Mouse (Mus musculus): Measurements from ENCODE around the gene Eif3d.

The Eif3d gene

GRCm38 (mm10) chr15:77916851-77917544 lies 53.6 kb downstream of the Eif3d start:
- peak; percentile 98 for DNase-seq

GRCm38 (mm10) chr15:77915287-77915686 lies 55.3 kb downstream of the Eif3d start:
- DNase-seq, result peak; percentile 87

GRCm38 (mm10) chr15:77914507-77914906 lies 56.1 kb downstream of the Eif3d start:
- DNase-seq, result peak; percentile 88

- DNase-seq, result no peak
Observed at GRCm38 (mm10) chr15:77913054-77913453, 57.6 kb downstream of the Eif3d start.

GRCm38 (mm10) chr15:77912585-77912984 lies 58.0 kb downstream of the Eif3d start:
- DNase-seq, result peak; percentile 92

- peak; percentile 98 for DNase-seq
Observed at GRCm38 (mm10) chr15:77912048-77912447, 58.6 kb downstream of the Eif3d start.

- peak; percentile 97 for DNase-seq
Observed at GRCm38 (mm10) chr15:77911065-77911464, 59.5 kb downstream of the Eif3d start.
